Mouse (Mus musculus) left cerebral cortex, adult 11 months (tissue): Measurements from ENCODE around the gene Ikbip.

Experiments used
- DNase-seq: peaks from one replicate; pipeline ENCODE4 v3.0.0; 2022; ENCODE audit warnings: low spot score

The Ikbip gene

GRCm38 (mm10) chr10:91116958-91117357 is 34.2 kb downstream of the Ikbip start:
- no peak for DNase-seq

- DNase-seq: no peak
These were observed 39.9 kb downstream of the Ikbip start for GRCm38 (mm10) chr10:91122646-91123045.

- DNase-seq: peak; percentile 18
These were observed 40.6 kb downstream of the Ikbip start for GRCm38 (mm10) chr10:91123281-91123827.

- peak; percentile 98 for DNase-seq
These were observed 41.4 kb downstream of the Ikbip start, which contains the start of gene Slc25a3 for GRCm38 (mm10) chr10:91123828-91124822. Gene Slc25a3, minus strand, starts transcription at chr10:91124059.

- no peak for DNase-seq
These were observed 44.0 kb downstream of the Ikbip start for GRCm38 (mm10) chr10:91126618-91127355.

GRCm38 (mm10) chr10:91127395-91127794 is 44.7 kb downstream of the Ikbip start:
- no peak for DNase-seq

GRCm38 (mm10) chr10:91128551-91129160 is 45.9 kb downstream of the Ikbip start:
- DNase-seq: no peak

- no peak for DNase-seq
These were observed 48.1 kb downstream of the Ikbip start for GRCm38 (mm10) chr10:91130792-91131191.

- DNase-seq: no peak
These were observed 48.8 kb downstream of the Ikbip start for GRCm38 (mm10) chr10:91131565-91131964.

- DNase-seq: no peak
These were observed 52.7 kb downstream of the Ikbip start for GRCm38 (mm10) chr10:91135302-91135972.

- no peak for DNase-seq
These were observed 54.7 kb downstream of the Ikbip start for GRCm38 (mm10) chr10:91137400-91137799.

- no peak for DNase-seq
These were observed 55.6 kb downstream of the Ikbip start for GRCm38 (mm10) chr10:91138317-91138716.

GRCm38 (mm10) chr10:91139148-91139766 is 56.5 kb downstream of the Ikbip start:
- no peak for DNase-seq

- DNase-seq: peak; percentile 32
These were observed 58.8 kb downstream of the Ikbip start for GRCm38 (mm10) chr10:91141564-91141963.

GRCm38 (mm10) chr10:91142654-91143191 is 60.0 kb downstream of the Ikbip start:
- no peak for DNase-seq

GRCm38 (mm10) chr10:91143313-91144230 is 60.8 kb downstream of the Ikbip start:
- DNase-seq: no peak

GRCm38 (mm10) chr10:91145413-91145812 is 62.7 kb downstream of the Ikbip start:
- no peak for DNase-seq
